Mouse (Mus musculus): ENCODE measurements around the gene Ice1. TPM values are rescaled to one million over a fixed set of nuclear protein-coding genes. Genes with fewer than 3 reads are reported as not detected.

Ice1 gene
- 10 to 100 TPM; 18.1 to 25.7 TPM for polyA plus RNA-seq (2017; shearing (Covaris generic))

DNA sequence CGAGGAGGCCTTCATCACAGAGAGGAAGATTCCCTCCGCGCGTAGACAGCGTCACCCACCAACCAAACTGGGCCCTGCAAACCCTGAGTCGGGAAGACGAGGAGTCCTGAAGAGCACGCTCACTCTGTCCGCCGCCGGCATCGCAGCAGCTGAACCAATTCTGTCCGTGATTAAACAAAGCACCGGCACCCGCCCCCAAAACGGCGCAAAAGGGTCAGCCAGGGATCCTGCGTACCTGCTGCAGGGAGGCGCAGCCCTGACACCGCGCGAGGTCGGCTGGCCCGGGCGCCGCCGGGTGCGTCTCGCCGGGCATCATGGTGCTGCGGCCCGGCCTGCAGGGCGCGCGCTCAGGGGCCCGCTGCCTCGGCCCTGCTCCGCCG lies at the start of gene Ice1:
TSS of gene Ice1 (minus strand) at position 353 of the 380 bp plus-strand sequence.
- peak; percentile 46 for ATAC-seq

DNA sequence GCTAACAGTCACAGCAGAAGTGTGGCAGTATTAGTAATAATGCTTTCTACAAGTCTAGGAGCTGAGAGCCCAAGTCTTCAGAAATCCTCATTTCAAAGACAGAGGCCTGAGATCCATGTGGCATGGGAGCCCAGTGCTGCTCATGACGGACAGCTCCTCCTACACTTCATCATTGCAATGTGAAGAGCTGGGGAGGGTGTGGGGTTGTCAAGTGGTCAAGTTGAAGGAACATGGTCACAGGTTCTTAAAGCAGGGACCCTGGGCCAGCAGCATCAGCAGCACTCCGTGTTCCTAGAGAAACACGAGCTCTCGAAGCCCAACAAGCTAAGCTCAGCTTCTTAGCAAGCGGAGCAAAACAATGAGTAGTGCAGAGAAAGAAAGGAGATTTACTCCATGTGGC lies 48.4 kb upstream of the Ice1 start:
- ATAC-seq: no peak

DNA sequence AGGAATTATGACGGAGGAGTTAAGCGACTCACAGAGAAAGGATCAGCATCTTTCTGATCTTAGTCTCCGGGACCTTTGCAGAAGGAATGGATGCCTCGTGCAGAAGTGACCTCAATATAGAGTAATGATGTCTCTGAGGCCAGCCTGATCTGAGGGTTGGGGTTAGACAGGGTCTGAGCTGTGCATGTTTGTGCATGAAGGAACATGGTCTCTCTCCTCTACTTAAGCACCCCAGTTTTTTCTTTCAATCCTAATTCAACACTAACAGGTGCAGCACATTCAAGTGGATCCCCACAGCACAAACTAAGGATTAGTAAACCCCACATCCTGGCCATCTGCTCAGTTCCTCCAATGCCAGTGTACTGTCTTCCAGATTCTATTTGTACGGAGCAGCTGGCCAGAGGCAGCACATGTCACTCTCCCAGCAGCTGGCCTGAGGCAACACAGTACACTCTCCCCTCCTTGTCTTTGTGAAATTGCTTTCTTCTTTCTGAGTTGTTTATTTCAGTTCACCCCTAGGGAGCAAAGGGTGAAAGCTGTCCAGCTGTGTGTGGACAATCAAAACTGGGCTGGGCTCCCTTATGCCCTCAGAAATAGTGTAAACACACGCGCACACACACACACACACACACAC lies 47.7 kb upstream of the Ice1 start:
- no peak for ATAC-seq

DNA sequence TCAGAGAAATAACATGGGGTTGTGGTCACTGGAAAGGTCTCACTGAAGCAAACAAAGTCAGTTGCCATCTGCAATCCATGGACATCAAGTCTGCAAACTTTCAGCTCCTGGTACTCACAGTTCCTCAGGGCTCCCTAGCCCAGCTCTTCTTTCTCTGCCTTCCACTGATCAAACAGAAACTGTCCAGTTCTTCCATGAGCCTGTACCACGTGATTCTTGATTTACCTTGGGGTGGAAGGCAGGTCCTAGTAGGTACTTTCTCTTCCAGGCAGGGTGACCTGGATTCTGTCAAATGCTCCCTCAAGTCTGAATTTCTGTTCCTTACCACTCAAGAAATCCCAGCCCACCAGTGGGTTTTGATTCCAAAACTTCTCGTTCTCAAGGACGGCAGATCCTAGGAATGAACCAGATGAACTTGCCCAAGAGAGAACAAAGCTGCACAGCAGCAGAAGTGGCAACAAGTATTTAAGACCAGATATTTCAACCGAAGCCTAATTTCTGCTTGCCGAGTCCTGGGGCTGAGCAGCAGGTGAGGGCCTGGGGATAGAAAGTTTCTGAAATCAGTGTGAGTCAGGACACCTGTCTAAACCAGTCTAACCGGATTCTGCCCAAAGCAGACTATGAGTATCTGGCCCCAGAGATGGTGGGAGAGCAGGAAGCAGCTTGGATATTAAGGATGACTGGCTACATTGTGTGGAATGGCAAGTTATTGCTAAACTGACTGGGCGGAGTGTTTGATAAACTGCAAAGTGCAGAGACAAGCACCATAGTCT lies 44.2 kb upstream of the Ice1 start:
- ATAC-seq: no peak

DNA sequence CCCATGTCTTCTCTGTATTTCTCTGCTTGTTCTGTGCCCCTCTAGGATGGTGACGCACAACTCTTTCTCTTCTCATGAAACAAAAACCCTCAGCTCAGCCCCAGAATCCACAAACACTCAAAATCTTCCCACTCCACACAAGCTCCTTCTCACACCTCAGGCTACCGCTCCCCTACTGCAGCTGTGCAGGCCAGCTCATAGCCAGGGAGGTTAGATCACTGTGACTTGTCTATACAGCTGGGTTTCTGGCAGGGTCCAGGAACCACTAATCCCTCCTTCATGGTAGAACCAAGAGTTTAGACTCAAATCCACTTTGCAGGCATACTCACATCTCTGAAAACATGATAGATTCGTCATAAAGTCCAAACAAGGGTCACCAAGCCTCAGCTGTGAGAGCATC lies 42.9 kb upstream of the Ice1 start:
- no peak for ATAC-seq

DNA sequence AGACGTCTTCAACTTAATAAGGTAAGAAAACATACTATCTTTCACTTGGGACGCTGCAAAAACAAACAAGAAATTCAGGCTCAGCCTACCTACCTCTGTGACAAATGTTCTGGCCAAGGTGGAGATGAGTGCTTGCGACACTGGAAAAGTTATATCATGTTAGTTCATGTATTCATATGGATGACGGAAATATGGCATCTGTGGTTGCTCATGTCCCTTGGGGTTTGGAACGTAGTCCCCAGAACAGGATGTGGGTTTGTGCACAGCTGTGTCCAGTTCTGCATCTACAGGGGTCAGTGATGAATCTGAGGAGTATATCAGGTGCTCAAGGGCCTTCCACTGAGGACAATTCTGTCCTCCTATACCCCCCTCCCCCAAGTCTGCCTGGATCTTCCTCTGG lies 40.3 kb upstream of the Ice1 start:
- ATAC-seq: no peak

DNA sequence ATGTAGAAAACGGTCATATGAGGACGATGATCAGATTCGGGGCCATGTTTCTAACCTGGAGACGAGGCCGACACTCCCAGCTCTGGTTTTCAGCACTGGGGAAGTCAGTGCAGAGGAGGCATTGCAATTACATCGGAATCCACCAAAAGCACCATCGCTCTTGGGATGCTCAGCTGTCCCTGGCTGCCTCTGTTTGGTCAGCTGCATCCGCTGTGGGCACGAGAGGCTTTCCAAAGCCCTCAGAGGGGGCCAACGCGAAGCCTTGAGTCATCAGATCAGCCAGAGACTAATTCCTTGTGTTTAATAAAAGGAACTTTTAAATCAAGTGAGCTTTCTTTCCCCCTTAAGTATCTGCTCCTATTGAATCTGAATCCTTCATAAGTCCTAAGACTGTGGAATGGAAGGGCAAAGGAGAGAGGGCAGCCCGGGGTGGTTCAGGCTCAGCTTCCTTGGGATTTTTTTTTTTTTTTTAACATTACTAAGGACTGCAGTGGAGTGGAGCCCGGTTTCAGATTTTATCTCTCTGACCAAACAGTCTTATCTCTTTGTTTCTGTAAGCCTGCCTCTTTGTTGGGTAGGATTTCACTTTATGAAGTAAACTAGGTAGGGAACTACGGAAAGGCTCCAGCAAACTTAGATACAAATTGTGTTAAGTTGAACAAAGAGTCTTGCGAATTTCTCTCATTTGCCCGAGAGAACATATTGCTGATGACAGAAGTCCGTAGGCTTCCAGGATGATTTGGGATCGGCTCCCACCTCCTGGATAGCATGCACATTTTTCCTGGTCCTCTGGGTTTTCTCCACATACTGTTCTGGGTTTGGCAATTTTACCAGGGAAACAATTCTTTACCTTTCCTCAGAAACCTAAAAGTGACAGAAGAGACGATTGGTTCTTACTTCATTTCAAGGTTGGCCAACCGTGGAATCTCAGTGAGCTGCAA lies 39.1 kb upstream of the Ice1 start:
- ATAC-seq: no peak

DNA sequence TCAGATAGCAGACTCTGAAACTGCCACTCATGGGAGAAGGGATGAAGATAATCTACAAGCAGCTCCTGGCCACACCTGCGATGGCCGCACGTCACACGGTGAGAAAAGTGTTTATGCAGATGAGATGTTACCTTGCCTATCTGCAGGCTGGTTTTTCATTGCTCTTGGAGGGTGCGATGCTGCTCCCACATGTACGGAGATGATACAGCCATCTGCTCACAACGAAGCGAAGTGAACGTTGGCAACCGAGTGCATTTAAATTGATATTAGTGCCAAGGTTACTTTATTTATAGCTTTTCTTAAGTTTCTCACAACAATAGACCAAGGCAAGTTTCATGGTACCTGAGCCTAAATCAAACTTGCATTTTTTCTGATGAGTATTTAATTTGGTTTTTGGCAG lies 37.6 kb upstream of the Ice1 start:
- ATAC-seq: no peak

DNA sequence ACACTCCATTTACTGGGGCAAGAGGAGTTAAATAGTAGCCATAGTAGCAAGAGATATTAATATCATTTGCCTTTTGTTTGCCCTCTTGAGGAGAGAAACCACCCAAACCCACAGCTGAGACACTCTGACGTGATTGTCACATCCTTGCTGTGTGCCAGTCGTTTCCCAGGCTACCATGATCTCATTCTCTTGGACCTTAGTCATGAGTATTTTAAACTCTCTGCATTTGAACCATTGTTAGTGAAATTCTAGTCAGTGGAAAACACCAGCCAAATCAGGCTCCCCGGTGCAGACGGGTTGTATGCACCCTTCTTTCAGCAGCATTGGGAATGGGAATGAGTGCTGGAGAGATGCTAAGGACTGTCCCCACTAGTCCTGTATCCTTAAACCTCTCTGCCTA lies 32.6 kb upstream of the Ice1 start:
- no peak for ATAC-seq

DNA sequence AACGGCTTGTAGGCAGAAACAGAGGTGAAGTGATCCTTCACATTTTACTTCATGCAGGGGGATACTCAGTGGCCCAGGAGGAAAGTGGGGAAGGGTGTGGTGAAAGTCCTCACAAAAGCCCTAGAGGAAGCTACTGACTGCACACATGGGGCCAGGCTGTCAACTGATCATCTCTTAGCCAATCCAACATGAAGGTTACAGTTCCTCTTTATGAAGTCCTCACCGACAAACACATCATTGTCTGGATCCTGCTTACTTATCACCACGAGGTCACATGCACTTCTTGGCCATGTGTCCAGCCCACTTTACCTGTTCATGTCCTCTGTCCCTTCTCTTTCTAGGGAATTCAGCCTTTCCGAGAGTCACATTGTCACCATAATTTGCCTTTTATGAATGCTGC lies 22.3 kb upstream of the Ice1 start:
- ATAC-seq: no peak

DNA sequence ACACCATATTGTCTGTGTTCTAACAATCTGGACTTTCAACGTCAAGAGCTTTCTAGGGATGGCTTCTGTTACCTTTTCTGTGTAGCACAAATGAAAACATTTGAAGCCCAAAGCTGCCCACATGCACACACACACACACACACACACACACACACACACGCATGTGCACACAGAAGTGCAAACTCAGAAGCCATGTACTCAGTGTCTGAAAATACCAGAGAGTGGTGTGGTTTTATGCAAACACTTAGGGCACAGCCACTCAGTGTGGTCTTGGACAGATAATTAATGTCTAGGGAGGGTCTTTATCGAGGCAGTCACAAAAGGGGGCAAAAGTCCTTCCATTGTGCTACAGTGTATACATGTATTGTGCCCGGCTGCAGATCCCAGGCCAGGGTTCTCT lies 19.3 kb upstream of the Ice1 start:
- no peak for ATAC-seq

DNA sequence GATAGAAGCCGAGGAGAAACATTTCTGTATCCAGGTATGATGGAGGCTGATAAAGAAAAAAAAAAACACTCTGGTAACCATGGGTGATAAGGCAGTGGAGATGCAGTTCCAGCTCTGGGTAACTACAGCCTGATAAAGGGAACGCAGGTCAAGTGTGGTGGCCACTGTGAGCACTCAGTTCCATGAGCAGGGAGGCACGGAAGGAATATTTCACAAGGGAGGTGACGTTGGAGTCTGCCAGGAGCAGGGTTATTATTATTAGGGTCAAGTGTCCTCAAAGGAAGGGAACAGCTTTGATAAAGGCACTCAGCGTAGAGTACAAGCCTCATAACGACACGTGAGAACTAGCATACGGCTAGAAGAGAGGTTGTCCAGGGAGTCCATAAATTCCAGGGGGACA lies 18.9 kb upstream of the Ice1 start:
- ATAC-seq: no peak

DNA sequence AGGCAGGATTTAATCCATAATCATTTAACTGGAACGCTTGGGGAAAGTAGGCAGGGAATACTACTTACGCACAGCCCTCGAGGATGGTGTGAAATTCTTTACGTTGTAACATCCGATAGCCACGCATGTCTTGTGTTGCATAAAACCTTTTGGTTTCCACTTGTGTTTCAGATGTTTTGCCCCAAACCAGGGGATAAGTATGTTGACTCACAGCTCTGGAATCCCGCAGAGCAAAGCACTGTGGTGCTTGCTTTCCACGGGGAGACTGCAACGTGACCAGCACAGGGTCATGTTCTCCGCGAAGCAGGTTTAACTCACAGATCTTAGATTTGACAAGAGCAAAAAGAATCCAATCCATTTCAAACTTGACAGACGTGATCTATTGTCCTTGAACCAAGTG lies 18.1 kb upstream of the Ice1 start:
- ATAC-seq: no peak

DNA sequence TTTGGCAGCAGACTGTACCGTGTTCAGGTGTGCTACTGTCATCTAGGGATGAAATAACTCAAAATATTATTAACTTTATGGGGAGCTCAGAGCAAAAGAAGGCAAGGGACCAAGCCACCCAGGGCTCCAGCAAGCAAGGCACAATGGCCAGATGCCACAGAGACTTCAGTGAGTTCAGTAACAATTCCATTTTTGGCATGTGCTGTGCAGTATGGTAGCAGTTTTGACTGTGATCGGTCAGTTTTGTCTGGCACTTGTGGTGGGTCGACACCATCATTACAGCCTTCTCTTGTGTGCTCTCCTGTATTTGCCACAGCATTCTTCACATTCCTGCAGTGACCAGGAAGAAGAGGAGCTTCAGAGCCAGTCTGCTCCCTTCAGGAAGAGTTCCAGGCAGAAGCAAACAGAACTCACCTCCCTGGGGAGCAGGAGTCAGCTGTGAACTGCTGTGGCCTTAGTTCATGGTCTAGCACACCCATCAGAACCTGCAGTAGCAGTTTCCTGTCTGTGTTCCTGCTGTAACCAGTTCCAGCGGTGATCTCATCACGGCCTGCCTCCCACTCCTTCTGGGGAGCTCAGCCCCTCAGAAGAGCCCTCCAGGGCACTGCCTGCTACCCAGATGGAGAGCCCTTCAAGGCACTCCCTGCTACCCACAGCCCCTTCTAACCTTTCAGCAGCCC lies 16.8 kb upstream of the Ice1 start:
- no peak for ATAC-seq

DNA sequence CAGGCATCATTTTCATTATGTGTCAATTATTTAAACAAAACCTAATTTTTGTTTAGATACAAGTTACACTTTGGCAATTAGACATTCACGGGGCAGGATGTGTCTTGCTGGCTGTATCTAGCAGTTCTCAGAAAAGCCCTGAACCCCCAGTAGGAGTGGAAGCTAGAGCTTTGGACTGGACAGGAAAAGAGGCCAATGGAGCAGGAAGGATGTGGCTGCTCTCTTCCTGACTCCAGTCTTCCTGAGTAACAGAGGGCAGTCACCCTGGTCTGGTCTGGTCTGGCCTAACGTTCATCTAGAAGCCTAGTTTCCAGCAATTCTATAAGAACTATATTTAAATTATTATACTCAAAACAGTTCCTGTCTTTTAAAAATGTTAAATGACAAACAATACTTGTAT lies 16.0 kb upstream of the Ice1 start:
- ATAC-seq: no peak

DNA sequence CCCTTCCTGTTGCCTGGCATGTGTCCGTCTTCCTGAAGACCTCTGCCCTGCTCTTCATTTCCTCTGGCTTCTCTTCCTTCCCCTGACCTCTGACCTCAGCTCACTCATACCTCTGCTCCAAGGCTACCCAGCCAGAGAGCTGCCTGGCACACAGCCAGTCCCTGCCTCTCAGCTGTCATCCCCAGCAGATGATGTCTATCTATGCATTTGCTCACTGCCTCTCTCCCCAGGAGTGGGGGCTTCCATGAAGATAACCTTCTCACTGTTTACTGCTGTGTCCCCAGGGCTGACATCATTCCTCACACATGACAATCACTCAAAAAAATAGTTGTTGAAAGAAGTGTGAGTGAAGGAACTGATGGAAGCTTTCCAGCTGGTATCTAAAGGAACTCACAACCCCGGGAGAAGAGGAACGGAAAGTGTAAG lies 12.6 kb upstream of the Ice1 start:
- no peak for ATAC-seq

DNA sequence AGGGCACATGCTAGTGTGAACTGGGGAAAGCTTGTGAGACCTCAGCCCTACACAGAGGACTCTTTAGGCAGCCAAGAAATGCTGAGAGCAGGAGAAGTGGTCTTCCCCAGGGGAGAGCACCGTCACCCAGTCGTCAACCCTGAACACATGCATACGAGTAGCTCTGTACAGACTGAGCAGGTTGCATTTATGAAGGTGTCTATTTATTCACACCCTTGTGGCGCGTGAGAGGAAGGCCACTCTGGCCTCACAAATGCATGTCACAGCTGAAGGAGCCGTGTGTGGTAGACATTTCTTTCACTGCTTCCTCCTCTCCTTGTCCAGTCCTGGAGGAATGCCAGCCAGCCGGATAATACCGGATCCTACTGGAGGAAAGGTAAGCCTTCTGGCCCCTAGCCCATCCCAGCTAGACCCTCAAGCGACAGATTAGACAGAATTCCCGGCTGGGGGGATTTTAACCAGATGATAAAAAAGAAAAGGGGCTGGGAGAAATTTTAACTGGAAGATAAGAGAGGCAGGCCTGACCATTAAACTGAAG lies 8.6 kb upstream of the Ice1 start:
- ATAC-seq: no peak

DNA sequence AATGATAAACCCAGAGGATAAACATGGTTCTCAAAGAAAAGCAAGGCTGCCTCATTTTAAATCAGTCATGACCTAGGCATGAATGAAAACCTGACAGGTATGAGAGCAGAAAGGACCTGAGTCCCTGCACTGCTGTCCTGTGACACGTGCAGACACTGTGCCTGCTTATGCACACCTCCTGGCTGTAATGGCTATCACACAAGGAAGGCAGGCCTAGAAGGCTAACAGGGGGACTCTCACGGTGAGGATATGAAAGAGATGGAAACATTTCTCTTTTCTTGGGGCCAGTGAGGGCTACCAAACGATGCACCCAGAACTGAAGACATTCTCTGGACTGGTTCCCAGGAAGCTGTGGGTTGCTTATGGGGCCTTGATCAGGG lies 6.6 kb upstream of the Ice1 start:
- ATAC-seq: no peak

DNA sequence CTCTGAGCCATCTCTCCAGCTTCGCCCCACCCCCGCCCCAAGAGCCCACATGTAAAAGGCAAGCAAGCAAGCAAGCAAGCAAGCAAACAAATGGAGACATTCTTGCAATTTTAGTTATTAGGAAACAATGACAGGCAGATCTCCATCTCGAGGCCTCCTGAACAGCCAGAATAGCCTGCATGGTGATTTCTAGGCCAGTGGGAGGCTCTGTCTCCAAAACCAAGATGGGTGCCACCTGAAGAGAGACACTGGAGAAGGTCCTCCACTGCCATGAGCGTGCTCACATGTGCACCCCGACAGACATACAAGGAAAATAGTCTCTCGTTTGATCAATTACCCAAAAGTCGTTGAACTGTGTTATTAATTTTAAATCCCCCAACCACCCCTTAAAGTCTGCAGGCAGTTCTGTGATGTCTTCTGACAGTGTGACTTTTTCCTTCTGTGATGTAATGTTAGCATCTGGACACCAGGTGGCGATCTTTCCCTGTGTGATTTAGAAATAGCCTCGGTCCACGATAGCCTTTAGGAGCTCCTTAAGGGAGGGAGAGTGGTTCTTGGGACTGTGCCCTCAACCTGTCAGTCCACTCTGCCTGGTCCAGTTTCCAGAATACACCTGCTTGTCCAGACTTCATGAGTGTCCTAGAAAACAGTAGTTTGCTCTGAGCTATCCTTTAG lies 6.1 kb upstream of the Ice1 start:
- ATAC-seq: peak; percentile 88

DNA sequence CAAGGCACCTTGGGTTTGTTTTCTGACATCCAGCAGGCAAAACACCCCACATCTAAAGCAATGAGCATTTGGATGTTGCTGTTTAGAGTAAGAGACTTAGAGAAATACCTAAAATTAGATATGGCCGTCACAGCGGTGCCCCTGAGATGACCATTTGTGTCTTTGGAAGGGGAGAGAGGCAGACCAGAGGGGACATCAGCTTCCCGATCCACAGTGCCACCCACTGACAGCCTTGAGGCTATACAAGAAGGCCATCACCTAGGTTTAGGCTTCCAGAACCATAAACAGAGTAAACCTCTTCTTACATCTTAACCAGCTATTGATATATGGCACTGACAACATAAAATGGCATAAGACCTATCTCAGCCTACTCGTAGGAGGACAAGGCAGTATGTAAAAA lies 4.5 kb upstream of the Ice1 start:
- no peak for ATAC-seq

DNA sequence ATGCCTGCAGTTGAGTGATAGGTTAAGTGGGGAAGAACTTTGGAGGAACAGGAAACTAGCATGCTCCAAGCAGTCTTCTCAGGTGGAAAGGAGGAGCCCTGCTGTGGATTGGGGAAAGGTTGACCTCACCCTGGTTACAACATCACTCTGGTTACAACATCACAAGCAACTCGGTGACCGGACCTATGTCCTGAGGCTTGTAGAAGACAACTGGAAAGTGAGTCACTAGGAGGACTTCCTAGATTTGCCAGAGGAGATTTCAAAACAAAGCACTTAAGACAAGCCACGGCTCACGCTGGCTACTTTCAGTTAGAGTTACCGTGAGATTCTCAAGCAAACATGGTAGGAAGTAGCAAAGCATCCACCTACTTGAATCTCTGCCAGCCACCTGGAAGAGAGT lies 3.9 kb upstream of the Ice1 start:
- no peak for ATAC-seq

DNA sequence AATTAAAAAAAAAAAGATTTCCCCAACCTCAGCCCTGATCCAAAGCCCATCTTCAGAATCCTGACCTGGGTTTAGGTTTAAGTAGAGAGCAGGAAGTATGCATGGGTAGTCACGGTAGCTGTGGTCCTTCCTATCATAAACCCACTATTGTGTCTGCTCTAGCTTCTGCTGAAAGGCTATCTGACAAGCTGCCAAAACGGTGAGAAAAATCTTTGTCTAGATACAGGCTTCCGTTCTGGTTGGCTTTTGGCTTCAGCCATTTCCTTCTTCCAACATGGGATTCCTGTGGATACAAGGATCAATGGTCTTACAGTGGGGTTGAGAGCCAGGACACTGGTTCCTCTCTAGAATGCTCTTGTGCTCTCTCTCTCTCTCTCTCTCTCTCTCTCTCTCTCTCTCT lies 2.2 kb upstream of the Ice1 start:
- no peak for ATAC-seq
